Mouse (Mus musculus): ENCODE data around the gene Heatr5b.

Heatr5b gene

GRCm38 (mm10) chr17:78768937-78769336 lies 66.2 kb downstream of the Heatr5b start:
- DNase-seq (ENCODE audit: low spot score in 2 of 2): no peak

GRCm38 (mm10) chr17:78767546-78767945 lies 67.6 kb downstream of the Heatr5b start:
- peak in 1 of 2 experiments; percentile 9 for DNase-seq (ENCODE audit: low spot score in 2 of 2)

- DNase-seq (ENCODE audit: low spot score in 2 of 2): no peak
Measured at GRCm38 (mm10) chr17:78766084-78766483, 69.1 kb downstream of the Heatr5b start.

- DNase-seq (ENCODE audit: low spot score in 2 of 2): no peak
Measured at GRCm38 (mm10) chr17:78763272-78763671, 71.9 kb downstream of the Heatr5b start.

- DNase-seq (ENCODE audit: low spot score in 2 of 2): peak in 1 of 2 experiments; percentile 12
Measured at GRCm38 (mm10) chr17:78752938-78753655, 82.1 kb downstream of the Heatr5b start.

DNA sequence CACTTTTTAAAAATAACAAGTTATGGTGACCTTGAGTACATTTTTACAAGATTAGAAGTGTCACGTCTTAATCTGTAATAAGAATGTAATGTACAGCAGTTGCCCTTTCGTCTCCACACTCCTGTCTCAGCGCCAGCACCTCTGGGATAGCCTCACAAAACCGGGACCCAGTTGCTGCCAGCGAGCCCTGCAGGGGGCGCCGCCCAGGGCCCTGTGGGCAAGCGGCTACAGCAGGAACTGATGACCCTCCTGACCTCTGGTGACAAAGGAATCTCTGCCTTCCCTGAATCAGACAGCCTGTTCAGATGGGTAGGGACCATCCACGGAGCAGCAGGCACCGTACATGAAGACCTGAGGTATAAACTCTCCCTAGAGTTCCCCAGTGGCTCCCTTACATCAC lies 83.1 kb downstream of the Heatr5b start:
- DNase-seq (ENCODE audit: low spot score in 2 of 2): no peak

GRCm38 (mm10) chr17:78748440-78748839 lies 86.7 kb downstream of the Heatr5b start:
- DNase-seq (ENCODE audit: low spot score in 2 of 2): no peak

- DNase-seq (ENCODE audit: low spot score in 2 of 2): no peak
Measured at GRCm38 (mm10) chr17:78738416-78738815, 96.7 kb downstream of the Heatr5b start.

GRCm38 (mm10) chr17:78737771-78738170 lies 97.4 kb downstream of the Heatr5b start:
- no peak for DNase-seq (ENCODE audit: low spot score in 2 of 2)

DNA sequence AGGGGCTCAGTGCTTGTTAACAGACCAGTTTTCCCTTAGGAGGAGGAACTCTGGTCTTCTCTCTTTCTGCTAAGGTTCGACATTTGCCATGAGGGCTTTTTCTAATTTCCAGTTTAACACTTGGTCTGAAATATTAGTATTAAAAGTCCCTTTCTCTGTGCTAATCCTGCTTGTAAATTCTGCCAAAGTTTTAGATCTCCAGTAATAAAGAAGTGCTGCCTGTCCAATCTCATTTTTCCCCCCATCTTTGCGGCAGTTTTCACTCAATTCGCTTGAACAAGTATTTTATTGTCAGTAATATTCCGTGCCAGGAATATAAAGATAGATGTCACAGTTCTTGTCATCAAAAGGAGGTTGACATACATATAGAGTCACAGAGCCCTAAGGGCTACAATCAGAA lies 98.1 kb downstream of the Heatr5b start, which contains the start of gene Strn:
Strn (minus strand) TSS at position 101 of the 400 bp plus-strand sequence.
- no peak for DNase-seq (ENCODE audit: low spot score in 2 of 2)

DNA sequence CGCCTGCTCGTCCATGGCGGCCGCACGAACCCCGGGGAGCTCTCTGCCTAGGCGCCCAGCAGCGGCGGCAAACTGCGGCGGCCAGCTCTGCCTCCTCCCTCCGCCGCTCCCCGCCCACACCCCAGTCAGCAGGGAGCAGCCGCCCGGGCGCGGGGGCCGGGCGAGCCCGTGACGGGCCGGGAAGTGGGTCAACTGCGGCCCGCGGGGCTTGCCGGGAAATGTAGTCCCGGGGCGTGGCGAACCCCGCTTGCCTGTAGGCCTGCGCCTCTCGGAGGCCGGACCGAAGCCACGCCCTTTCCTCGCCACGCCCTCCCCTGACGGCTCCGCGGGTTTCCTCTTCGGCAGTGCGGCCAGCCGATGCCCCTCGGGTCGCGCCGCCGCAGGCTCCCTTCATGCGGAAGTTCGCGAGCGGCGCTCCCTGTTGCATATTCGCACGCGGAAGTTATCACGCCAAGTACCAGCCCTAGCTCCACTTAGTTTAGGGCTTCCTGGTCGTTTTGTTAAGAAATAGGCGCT lies 98.6 kb downstream of the Heatr5b start:
- DNase-seq (ENCODE audit: low spot score in 2 of 2): peak; percentile 98 to 99

GRCm38 (mm10) chr17:78735731-78736472 lies 99.3 kb downstream of the Heatr5b start:
- peak; percentile 26 to 31 for DNase-seq (ENCODE audit: low spot score in 2 of 2)

DNA sequence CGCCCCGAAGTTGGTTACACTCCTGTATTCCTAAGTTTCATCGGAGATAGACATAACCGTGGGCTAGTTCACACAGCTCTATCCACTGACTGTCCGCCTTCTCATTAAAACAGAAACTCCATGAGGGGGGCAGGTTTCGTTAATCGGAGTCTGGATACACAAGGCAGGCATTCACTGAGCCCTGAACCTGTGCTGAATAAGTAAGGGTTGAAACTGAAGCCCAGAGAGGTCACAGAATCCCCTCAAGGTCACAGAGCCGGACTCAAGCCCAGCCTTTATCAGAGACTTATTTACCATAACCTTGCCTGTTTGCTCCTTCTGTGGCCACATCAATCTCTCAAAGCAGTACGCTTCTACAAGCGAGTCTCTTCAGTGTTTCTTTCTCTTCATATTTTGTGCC lies 100.4 kb downstream of the Heatr5b start:
- DNase-seq (ENCODE audit: low spot score in 2 of 2): no peak

GRCm38 (mm10) chr17:78732056-78732455 lies 103.1 kb downstream of the Heatr5b start:
- DNase-seq (ENCODE audit: low spot score in 2 of 2): no peak

- no peak for DNase-seq (ENCODE audit: low spot score in 2 of 2)
Measured at GRCm38 (mm10) chr17:78726746-78727449, 108.3 kb downstream of the Heatr5b start.

DNA sequence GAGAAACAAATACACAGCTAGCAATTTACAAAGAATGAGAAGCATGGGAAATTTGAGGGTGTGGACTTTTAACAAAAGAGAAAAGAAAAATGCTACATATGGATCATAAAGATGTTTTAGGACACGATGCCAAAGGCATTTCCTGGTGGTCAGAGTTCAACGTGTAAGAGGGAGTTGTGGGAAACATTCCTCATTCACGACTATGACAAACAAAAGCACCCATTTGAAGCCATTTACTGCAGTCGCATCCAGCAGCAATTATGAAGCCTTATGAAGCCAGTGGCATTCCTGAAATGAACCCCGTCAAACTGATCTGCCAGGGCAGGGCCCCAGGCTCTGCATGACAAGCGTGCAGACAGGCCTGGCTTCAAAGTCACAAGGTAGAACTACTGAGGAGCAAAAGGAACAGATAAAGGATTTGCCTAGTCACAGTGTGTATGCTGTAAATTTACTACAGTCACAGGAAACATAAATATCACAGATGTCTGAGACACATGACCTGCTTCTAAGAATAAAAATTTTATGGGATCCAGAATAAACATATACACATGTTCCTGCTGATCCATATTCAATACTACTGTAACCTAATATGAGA lies 110.6 kb downstream of the Heatr5b start:
- no peak for DNase-seq (ENCODE audit: low spot score in 2 of 2)

GRCm38 (mm10) chr17:78721690-78722089 lies 113.5 kb downstream of the Heatr5b start:
- no peak for DNase-seq (ENCODE audit: low spot score in 2 of 2)

DNA sequence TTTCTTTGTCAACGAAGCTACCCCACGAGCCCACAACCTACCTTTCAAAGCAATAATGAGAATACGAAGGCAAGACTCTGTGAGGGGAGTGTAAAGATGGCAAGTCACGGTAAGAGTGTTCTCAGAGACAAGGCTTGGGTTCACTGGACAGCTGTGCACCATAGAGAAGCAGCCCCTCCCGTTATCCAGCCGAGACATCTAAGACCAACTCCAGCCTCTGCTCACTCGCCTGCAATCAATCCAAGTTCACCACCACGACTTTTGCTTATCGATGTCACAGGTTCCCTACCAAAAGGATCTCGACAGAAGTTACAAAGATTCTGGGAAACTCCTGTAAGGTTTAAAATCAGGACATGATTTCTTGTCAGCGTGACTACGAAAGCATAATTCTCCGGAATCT lies 116.1 kb downstream of the Heatr5b start:
- no peak for DNase-seq (ENCODE audit: low spot score in 2 of 2)

- DNase-seq (ENCODE audit: low spot score in 2 of 2): no peak
Measured at GRCm38 (mm10) chr17:78710258-78710657, 124.9 kb downstream of the Heatr5b start.

DNA sequence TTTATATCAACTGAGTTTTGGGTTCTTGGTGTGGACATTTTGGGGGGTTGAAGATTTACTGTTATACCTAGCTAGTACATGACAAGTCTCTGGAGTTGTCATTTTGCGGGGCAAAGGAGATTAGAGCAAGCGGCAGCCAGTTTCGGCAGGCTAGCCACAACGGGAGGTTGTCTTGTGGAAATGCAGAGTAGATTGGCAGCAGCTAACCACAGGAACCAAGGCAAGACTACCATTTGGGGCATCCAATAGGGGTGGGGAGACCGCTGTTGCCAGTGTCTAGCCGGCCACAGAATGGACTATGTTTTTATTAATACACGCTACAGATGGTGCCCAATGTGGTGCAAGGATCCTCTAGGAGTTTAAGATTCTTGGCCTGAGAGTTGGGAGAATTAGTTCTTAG lies 126.7 kb downstream of the Heatr5b start:
- no peak for DNase-seq (ENCODE audit: low spot score in 2 of 2)

DNA sequence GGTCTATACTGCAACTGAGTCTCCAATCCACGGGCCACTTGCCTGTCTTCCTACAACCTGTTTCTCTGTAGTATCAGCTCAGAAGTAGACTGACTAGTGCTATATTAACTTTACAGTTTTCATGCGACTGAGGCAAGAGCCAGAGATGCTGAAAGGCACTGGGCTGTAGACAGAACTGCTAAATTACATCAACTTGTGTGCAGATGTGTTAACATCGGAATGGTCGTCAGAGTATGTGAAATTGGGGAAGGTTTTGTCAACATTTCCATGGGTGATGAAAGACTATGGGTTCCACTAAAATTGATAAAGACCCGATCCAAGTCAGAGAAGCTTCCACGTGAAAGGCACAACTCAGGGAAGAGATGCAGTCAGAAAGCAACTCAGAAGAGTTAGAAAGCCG lies 132.2 kb downstream of the Heatr5b start:
- DNase-seq (ENCODE audit: low spot score in 2 of 2): no peak

Measured in frontal cortex, postnatal 36 days (tissue).